Mouse (Mus musculus): ENCODE results near the gene Irf6.

The Irf6 gene

DNA sequence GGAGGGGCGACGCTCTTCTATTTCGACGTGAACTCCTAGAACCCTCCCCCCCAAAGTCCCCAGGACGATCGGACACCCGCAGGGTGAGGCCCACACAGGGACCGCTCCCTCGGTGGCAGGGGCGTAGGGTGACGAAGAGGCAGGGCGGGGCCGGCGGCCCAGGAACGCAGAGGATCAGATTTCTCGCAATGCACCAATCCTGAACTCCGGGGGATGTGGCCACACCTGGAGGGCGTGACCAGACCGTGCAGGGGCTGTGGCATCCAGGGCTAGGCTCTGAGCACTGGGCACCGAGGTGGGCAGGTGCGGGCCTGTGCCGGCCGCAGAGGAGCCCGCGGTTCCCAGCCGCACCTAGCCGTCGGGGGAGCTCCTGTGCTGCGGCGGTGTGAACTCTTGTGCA is at the start of gene Irf6:
Gene Irf6, plus strand, starts transcription at position 240 of the 400 bp plus-strand sequence.
- no peak for ATAC-seq (ENCODE audit: low TSS enrichment)

GRCm38 (mm10) chr1:193112093-193112492 is 40.8 kb upstream of the Irf6 start:
- ATAC-seq (ENCODE audit: low TSS enrichment) = peak; percentile 74

- ATAC-seq (ENCODE audit: low TSS enrichment) = peak; percentile 84
Measured at GRCm38 (mm10) chr1:193122793-193123192, 30.1 kb upstream of the Irf6 start.

DNA sequence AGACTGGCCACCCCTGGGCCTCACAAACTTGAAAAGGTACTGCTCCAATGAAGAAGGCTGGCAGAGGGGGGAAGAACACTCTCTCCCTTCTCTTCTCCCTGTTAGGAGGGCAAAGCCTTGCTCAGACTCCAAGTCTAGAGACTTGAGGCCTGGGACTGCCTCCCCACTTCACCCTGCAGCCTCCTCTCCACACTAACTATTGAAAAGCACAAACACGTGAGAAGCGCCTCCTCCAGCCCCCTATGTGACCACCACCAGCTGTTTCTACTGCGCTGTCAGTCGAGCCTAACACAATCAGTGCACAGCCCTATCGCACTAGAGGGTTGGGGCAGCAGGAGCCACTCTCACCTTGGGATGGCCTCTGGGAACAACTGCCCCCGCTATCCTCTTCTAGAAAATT is 29.6 kb upstream of the Irf6 start:
- ATAC-seq (ENCODE audit: low TSS enrichment) = no peak

- no peak for ATAC-seq (ENCODE audit: low TSS enrichment)
Measured at GRCm38 (mm10) chr1:193125835-193126234, 27.1 kb upstream of the Irf6 start.

GRCm38 (mm10) chr1:193128055-193128454 is 24.9 kb upstream of the Irf6 start:
- ATAC-seq (ENCODE audit: low TSS enrichment) = peak; percentile 38; the same call in 1 of the 2 replicates

DNA sequence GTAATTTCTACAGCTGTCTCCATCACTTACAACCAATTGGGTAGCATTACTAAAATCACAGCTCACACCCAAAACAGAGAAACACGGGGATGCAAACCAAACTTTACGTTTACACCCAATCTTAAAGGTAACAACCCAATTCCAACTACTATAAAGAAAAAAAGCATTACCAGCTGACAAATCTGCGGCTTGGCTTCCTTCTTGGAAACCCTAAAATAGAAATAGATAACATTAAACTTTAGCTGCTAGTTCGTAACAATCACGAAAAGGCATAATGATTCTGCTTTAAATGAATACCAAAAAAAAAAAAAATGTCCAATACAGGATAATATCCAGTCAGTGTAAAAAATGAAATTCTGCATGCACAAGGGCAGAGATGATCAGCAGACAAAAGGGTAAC is 23.6 kb upstream of the Irf6 start:
- ATAC-seq (ENCODE audit: low TSS enrichment) = no peak

DNA sequence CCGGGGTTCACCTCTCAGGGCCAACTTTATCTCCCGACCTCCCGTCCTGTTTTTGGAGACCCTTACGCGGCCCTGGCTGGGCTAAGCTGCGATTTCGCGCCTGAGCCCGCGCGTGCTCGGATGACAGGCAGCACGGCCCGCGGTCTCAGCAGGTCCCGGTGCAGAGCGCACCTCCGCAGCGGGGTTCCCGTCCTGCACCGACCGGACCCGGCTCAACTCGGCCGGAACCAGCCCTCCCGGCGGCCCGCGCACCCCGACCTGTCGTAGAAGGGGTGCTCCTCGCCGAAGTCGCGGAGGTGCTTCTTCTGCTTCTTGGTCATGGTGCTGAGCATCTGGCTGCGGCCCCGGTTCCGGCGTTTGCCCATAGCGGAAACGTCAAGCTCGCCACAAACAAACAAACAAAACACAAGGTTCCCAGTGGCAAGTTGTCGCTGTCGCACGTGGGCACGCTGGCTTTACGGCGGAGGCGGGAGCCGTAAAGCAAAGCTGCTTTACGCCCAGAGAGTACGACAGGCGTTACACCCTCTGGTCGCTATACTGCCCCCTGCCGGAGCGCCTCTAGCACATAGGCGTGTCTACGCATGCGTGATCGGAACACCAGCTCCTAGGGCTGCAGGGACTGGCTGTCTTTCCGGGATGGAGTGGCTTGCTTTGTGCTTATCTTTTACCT is 23.0 kb upstream of the Irf6 start, which contains the start of gene Diexf:
Gene Diexf, minus strand, starts transcription at position 487 of the 670 bp plus-strand sequence.
- ATAC-seq (ENCODE audit: low TSS enrichment) = peak; percentile 84

DNA sequence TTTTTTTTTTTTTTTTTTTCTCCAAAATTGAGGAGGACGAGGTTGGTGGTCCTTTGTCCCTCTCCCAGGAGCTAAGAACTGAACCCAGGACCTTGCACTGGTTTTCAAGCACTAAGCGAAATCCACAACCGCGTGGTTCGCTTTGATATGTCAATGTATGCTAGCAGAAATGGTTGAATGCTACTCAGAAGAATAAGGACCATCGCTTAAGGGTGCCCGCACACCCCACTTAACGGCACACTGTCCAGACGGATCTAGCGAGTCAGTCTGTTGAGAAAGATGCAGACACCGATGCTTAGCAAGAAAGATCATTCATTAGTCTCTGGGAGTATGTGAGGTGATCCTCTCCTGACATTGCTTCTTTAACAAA is 22.5 kb upstream of the Irf6 start:
- ATAC-seq (ENCODE audit: low TSS enrichment) = peak; percentile 48

DNA sequence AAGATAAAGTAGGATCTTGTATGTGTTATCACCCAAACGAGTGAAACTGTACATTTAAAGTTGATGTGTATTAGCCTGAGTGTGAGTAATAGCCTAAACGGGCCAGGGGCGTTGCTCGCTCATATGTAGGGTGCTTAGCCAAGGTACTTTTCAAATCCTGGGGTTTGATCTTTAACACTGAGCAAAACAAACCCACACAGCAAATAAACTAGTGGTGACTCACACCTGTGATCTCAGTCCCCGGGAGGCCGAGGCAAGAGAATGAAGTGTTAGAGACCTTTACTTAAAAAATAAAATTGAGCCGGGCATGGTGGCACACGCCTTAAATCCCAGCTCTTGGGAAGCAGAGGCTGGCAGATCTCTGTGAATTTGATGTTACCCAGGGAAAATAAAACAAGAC is 22.1 kb upstream of the Irf6 start:
- no peak for ATAC-seq (ENCODE audit: low TSS enrichment)

DNA sequence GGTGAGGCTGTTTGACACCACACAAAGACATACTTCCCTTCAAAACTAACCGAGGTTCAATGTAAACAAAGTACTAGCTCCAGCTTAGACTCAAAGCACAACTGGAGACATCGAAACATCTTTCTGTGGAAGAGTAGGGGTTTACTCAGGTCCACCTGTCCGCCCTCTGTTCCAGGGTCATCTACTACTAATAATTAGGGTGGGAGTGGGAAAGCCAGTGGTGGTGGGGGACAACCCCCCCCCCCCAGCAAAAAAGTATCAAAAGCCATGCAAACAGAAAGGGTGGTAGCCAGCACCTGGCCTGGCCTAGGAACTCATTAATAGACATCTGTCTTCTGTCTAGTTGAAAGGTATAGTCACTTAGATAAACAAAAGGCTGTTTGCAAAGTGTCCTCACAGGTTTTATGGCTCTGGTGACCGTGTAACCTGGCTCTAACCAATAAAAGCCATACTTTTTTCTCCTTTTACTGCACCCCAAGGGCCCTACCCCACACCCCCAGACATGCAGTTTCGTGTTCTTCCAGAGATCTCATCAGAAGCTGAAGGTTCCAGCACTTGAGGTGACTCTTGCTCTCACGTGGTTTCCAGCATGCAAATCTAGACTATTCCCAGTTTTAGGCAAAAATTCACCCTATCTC is 21.5 kb upstream of the Irf6 start:
- no peak for ATAC-seq (ENCODE audit: low TSS enrichment)

GRCm38 (mm10) chr1:193132385-193132784 is 20.5 kb upstream of the Irf6 start:
- no peak for ATAC-seq (ENCODE audit: low TSS enrichment)

DNA sequence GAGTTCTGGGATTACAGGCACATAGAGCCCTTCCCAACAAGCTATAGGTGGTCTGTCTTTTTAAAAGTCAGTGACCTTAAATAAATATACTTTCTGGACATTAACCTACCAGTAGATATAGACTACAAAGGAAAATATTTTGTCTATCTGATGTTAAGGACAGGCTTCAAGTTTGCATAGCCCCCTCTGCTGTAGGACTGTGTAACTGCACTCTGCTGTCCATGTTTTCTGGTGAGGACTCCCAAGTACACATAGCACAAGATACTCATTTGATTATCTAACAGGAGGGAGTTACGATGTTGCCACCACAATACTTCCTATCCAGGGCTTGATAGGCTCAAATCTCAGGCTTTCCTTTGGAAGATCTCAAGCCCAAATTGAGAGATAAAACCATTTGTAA is 19.2 kb upstream of the Irf6 start:
- no peak for ATAC-seq (ENCODE audit: low TSS enrichment)

DNA sequence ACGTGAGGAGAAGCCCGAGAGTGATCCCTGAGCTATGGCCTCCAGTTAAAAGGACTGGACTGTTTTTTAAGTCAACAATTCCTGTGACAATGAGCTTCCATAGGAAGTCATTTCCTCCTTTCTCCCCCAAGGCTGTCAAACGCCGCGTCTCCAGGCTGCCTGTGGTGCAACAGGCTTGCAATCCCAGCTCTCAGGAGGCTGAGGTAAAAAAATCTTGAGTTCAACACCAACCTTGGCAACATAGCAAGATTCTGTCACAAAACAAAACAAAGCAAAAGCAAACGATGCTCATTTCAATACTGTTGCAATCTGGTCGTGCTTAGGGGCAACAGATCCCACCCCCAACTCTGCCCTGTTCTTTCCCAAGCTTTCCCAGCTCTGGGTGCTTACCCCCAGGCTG is 14.8 kb upstream of the Irf6 start:
- ATAC-seq (ENCODE audit: low TSS enrichment) = no peak

DNA sequence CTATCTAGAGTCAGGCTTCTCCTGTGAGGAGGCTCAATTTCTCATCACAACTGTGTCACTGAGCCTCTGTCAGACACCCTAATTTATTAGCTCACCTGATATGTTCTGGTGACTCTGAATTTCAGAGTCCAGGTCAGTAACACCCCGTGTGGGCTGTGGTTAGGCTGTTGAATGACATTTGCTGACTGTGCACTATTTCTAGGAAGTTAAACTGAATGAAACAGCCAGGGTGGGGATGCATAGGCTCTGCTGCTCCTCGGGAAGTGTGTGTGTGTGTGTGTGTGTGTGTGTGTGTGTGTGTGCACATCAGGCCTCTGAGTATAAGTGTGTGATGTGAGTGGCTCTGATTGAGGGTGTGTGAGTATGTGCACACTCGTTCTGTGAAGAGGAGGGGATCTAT is 14.2 kb upstream of the Irf6 start:
- ATAC-seq (ENCODE audit: low TSS enrichment) = no peak

DNA sequence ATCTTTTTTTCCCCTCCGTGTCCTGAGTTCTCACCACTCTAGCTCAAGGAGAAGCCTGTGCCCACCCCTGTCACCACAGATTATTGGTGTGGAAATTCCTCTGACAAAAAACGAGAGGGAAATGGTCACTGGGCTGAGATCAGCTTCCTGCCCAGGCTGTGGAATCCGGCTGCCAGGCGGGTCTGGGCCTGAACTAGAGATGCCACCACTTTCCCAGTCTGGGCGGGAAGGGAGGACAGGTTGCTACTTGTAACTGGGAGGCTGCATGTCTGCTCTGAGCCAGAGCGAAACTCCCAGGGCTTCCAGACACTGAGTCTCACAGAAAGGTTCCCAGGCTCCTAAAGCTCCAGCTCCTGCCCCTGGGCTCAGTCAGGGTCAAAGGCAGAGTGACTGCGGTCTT is 11.8 kb upstream of the Irf6 start:
- no peak for ATAC-seq (ENCODE audit: low TSS enrichment)

- ATAC-seq (ENCODE audit: low TSS enrichment) = no peak
Measured at GRCm38 (mm10) chr1:193142517-193143062, 10.3 kb upstream of the Irf6 start.

- no peak for ATAC-seq (ENCODE audit: low TSS enrichment)
Measured at GRCm38 (mm10) chr1:193144516-193144915, 8.4 kb upstream of the Irf6 start.

DNA sequence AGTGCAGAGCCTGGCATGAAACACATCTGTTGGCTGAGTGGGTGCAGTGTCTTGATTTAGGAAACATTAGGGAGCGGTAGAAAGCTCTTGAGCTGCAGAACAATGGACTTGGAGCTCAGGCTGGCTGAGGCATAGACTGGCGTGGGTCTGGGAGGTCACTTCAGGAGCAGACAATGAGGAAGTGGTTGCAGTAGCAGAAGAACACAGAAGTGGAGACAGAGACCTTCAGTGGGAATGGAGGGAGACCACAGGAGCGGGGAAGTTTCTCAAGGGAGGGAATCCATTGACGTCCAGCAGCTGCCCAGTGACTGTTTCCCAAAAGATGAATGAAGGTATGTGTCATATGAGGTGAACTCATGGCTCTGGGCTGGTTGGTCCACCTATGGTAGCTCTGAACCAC is 7.8 kb upstream of the Irf6 start:
- ATAC-seq (ENCODE audit: low TSS enrichment) = no peak

DNA sequence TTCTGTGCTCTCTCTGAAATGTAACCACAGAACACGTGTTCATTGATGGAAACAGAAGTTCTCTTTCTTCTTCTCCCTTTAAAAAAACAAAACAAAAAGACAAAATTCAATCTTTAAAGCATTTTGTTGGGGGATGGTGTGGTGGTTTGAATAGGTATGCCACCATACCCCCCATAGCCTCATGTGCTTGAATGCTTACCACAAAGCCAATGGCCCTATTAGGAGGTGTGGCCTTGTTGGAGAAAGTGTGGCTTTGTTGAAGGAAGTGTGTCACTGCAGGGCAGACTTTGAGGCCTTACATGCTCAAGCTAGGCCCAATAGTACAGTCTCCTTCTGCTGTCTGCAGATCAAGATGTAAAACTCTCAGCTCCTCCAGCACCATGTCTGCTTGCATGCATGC is 6.5 kb upstream of the Irf6 start:
- no peak for ATAC-seq (ENCODE audit: low TSS enrichment)

GRCm38 (mm10) chr1:193149231-193149630 is 3.7 kb upstream of the Irf6 start:
- no peak for ATAC-seq (ENCODE audit: low TSS enrichment)

GRCm38 (mm10) chr1:193151134-193151533 is 1.8 kb upstream of the Irf6 start:
- peak; percentile 85 for ATAC-seq (ENCODE audit: low TSS enrichment)

DNA sequence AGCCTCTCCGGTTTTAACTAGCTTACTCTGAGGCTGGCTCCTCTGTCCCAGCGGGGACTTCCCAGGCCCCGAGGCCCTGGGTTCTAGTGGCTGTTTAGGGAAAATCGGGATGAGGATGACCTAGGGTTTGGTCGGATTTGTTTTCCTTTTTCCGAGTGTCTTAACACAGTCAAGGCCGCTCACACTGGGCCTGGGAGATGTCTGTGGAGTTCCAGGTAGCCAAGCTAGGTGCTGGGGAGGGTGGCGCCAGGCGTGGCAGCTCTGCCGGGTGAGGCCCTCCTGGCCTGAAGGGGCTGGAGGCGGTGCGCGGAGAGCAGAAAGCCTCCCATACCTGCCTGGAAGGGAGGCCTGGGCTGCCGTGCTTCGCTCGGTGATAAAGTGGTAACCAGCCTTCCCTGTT is 650 bp downstream of the Irf6 start:
- ATAC-seq (ENCODE audit: low TSS enrichment) = no peak
